Mouse (Mus musculus): Measurements from ENCODE around the gene Upp2. TPM values are rescaled to one million over a fixed set of nuclear protein-coding genes. Genes with fewer than 3 reads are reported as not detected.

Upp2 gene
- total RNA-seq, 4 experiments from 2014 or later, result 30.7 to 36.8 (median 32.4) TPM

GRCm38 (mm10) chr2:58614851-58615250, 47.8 kb downstream of the Upp2 start:
- no peak for DNase-seq (ENCODE audit: low spot score in 2 of 2)

- peak; percentile 63 to 67 for DNase-seq (ENCODE audit: low spot score in 2 of 2)
Observed at GRCm38 (mm10) chr2:58615766-58616165, 48.7 kb downstream of the Upp2 start.

GRCm38 (mm10) chr2:58625186-58625585, 58.1 kb downstream of the Upp2 start:
- no peak for DNase-seq (ENCODE audit: low spot score in 2 of 2)

DNA sequence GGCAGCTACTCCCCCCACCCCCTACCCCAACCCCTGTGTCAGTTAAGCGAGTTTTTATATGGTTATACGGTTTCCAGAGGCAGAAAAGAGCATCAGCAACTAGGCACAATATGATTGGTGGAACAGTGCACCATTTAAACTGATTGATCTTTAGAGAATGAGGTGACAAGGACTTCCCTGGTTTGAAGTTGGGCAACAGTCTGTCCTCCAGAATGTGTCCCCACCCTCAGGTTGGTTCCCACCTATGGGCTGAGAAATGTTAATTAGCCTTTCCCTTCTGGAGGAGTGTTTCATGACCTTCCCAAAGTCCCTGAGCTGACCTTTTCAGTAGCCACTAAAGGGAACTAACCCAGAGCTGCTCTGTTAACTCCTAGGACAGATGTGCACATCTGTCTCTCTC, 58.6 kb downstream of the Upp2 start:
- DNase-seq (ENCODE audit: low spot score in 2 of 2), result no peak

GRCm38 (mm10) chr2:58626136-58626769, 59.2 kb downstream of the Upp2 start:
- no peak for DNase-seq (ENCODE audit: low spot score in 2 of 2)

DNA sequence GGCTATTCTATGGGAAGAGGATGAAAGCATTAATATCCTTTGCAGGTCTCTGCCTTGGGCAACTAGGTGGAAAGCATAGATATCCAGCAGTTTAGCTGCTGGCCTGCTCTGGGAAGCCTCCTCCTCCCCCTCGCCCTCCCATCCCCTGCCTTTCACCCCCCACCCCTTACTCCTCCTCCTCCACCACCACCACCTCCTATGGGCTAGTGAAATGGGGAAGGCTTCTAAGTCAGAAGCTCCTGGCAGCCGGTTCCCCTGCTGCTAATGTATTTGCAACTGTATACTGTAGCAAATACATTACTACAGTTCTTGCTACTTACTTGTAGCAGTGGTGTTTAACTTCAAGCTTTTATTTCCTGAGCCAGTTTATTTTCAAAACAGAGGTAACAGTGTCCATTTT, 60.9 kb downstream of the Upp2 start:
- DNase-seq (ENCODE audit: low spot score in 2 of 2), result no peak

DNA sequence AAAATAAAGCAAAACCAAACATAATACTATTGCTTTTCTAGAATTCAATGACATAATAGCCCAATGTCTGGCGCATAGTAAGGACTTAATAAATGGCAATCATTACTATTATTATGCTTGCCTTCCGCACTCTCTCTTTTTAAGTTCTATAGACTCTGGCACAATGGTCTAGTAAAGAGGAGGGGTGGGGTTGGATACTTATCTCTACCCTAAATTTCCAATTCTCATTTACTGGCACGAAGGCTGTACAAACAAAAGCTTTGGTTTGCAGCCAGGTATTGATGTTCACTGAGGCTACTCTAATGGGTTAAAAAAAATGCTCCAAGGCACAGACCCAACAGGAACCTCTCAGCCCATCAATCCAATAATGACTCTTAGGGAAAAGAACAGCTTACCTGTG, 61.9 kb downstream of the Upp2 start:
- DNase-seq (ENCODE audit: low spot score in 2 of 2), result no peak

DNA sequence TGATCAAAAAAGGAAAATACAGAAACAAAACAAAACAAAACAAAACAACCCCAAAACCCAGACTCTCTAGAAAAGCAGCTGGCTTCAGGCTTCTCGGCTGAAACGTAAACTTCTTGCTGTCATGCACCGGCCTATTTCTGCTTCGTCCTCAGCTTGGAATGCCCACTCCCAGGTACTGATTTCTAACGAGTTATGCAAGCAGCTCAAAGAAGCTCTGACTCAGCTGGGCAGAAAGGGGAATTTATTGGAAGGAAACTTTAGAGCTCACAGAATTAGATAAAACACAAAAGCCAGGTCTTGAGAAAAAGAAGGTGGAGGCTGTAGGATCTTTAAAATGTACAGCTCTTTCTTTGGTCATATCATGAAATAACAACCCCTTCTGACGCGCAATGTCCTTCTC, 62.3 kb downstream of the Upp2 start:
- no peak for DNase-seq (ENCODE audit: low spot score in 2 of 2)

GRCm38 (mm10) chr2:58633791-58634190, 66.7 kb downstream of the Upp2 start:
- DNase-seq (ENCODE audit: low spot score in 2 of 2), result no peak

- DNase-seq (ENCODE audit: low spot score in 2 of 2), result peak; percentile 91
Observed at GRCm38 (mm10) chr2:58641761-58642555, 74.9 kb downstream of the Upp2 start.

DNA sequence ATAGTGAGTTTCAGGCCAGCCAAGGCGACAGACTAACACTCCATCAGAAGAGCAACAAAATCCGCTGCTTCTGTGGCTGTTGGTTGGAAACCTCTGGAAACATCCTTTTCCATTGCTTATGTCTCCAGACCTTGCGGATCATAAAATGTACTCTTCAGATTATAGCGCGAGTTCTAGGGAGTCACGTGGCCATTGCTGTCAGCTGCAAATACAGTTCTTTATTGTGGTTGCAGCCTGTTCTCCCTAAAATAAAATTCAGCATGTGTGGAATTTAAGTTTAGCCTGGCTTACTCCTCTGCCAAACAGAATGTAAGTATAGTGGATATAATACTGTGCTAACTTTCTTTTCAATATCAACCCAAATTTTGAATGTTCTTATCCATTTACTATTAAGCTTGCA, 78.6 kb downstream of the Upp2 start:
- no peak for DNase-seq (ENCODE audit: low spot score in 2 of 2)

DNA sequence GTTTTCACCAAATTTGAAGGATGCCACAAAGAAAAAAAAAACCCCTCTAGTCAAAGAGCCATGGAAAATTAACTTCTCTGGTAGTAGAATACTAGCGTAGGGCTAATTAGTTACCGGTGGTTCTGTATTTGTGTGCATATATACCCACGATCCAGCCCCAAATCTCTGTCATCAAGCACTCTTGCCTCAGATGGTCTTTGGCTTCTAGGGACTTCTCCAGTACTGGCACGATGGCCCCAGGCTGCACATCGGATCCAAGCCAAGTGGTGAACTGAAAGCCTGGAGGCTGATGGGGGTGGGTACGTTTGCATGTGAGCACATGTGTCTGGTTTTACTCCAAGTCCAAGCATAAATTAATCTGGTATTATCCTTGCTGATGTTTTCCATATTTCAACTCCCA, 88.1 kb downstream of the Upp2 start:
- peak in 1 of 2 experiments; percentile 1 for DNase-seq (ENCODE audit: low spot score in 2 of 2)

DNA sequence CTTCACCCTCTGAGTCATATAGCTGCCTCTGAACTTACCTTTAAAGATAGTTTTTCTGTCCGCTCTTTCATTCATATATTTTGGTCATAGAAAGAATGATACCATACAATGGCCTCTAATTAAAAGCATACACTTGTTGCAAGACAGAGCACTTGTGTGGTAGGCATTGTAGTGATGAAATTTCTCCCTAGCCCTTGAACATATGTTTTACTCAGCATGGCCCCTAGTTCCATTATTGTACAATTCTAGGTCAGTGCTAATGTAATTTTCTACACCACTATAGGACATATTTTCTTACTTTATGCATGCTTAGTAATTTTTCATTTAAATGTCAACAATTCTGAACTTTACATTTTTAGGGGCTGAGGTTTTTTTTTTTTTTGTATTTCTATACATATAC, 89.9 kb downstream of the Upp2 start:
- DNase-seq (ENCODE audit: low spot score in 2 of 2), result no peak

DNA sequence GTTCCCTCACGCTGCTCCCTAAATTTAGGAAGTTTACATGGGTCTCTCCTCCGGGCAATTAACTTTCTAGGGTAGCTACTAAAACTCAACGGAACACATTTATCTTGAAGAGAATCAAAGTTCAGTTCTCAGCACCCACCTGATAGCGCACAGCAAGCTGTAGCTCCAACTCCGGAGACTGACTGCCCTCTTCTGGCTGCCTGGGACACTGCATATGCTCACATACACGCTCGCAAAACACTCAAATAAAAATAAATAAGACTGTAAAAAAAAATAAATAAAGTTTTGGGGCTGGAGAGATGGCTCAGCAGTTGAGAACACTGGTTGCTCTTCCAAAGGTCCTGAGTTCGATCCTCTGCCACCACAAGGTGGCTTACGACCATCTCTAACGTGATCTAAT, 90.8 kb downstream of the Upp2 start:
- peak in 1 of 2 experiments; percentile 0 for DNase-seq (ENCODE audit: low spot score in 2 of 2)

- DNase-seq (ENCODE audit: low spot score in 2 of 2), result no peak
Observed at GRCm38 (mm10) chr2:58660591-58660990, 93.5 kb downstream of the Upp2 start.

DNA sequence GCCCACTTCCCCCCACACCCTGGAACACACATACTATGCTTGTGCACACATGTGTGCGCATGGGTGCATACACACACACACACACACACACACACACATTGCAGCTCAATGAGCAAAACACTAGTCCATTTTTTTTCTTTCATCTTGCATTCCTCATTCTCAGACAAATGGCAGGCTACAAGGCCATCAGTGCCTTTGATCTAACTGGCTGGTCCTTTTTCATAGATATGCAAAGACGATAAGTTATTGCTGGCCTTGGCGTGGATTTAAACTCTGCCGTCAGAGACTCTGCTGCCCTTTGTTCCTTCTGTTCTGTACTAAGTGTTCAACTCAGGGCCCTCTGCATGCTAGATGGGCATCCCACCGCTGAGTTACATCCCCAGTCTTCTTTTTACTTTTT, 94.0 kb downstream of the Upp2 start:
- no peak for DNase-seq (ENCODE audit: low spot score in 2 of 2)

GRCm38 (mm10) chr2:58662661-58663060, 95.6 kb downstream of the Upp2 start:
- DNase-seq (ENCODE audit: low spot score in 2 of 2), result no peak

DNA sequence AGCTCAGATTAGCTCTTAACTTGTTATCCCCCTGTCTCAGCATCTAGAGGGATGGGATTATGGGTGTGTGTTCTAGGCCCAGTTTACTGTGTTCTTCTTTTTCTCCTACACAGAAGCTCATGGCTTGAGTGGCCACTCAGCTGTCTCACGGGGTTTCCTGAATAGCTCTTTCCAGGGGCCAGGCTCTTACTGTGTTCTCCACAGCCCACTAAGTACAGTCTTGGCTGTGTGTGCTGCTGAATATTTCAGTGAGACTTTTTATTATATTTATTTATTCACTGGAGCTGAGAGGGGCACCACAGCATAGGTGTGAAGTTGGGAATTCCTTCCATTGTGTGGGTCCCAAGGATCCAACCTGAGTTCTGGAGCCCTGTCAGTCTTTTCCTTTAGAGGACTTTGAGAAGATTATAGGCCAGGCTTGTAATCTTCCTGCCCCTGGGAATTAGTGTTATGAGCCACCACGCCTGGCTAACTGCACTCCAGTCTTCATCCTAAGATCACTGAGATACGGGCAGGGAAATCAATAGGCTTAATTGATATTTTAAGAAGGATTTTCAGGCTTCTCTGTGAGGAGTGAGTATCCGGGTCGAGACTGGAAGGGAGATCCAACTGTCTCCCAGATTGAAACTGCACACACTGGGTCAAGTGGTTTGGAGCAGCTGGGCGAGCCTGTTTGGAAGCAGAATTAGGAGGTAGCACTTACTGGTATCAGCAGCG, 96.5 kb downstream of the Upp2 start:
- DNase-seq (ENCODE audit: low spot score in 2 of 2), result no peak

DNA sequence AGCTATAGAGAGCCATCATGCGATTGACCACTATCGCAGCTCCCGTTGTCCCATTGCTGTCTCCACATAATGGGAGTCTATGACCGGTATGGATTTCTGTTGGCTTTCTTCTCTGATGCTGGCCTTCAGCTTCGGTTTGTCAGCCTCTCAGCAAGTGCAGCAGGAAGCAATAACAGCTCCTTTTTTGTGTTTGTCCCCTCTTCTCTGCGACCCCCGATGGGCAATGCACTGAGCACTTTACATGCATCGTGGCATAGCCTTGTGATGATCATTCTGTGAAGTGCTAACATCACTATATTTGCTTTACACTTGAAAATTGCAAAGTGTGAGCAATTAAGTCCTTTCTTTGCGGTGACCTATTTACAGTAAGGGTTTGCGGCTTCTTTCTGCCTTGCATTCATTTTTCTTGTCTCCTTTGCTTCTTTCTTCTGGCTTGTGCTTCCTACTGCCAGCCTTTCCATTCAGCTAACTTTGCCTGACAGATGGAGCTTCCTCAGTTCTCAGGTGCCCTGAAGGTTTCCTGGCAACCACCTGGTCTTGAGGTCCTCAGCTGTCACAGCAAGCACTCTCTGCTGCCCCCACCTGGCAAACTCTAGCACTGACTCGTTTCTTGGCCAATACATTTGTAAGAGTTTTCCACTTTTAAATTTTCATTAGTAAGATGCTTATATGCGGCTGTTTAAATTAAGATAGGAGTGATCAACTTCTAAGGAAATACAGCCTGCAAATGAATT, 98.2 kb downstream of the Upp2 start:
- peak; percentile 38 to 68 for DNase-seq (ENCODE audit: low spot score in 2 of 2)

- no peak for DNase-seq (ENCODE audit: low spot score in 2 of 2)
Observed at GRCm38 (mm10) chr2:58667298-58667697, 100.2 kb downstream of the Upp2 start.

- DNase-seq (ENCODE audit: low spot score in 2 of 2), result peak; percentile 51 to 76
Observed at GRCm38 (mm10) chr2:58667991-58668390, 100.9 kb downstream of the Upp2 start.

DNA sequence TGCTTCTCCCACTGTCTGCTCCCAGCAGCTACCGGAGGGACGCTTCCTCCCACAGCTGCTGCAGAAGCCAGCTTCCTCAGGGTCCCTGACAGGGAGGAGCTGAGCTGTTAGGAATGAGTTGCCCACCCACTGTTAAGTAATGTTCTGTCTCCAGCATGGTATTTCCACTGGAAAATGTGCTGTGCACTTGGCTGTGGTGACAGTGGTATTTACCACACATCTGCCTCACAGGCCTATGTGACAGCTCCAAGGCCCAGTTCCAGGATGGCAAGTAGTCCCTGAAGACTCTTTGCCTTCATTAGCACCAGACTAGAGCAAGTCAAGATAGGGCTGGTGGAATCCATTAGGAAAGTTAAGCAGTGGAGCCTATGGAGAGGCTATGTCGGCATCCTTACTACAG, 102.0 kb downstream of the Upp2 start:
- DNase-seq (ENCODE audit: low spot score in 2 of 2), result no peak

All from layer of hippocampus, adult 8-10 months (tissue).